Mouse (Mus musculus): ENCODE measurements around the gene Olfr592.
"Not testable (repeated sequence)": the region's sequence is repeated elsewhere in the genome, so short reads cannot be mapped to it uniquely, and the experiment has no call there.

The Olfr592 gene

DNA sequence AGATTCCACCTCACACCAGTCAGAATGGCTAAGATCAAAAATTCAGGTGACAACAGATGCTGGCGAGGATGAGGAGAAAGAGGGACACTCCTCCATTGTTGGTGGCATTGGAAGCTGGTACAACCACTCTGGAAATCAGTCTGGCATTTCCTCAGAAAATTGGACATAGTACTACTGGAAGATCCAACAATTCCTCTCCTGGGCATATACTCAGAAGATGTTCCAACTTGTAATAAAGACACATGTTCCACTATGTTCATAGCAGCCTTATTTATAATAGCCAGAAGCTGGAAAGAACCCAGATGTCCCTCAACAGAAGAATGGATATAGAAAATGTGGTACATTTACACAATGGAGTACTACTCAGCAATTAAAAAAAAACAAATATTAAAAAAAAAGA, at the start of gene Olfr592:
Gene Olfr592, plus strand, starts transcription at position 301 of the 400 bp plus-strand sequence.
- not testable (repeated sequence) for DNase-seq

DNA sequence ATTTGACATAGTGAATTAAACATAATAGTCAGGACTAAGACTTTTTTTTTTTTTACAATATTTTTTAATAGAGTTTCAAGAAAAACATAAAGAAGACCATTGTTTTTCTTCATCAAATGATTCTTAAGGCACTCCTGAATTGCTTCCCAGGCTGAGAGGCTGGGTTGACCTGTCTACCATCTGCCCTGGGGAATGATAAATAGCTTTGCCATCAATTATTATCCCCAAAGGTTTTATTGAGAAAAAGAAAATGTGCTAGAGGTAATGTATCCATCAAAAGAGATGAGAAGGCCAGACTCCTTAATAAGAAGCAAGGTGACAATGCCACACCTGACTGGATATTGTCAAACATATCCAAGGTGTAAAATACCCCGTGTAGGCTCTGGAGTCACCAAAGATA, 44.0 kb upstream of the Olfr592 start, which contains the start of gene Olfr588-ps1:
Gene Olfr588-ps1, plus strand, starts transcription at position 301 of the 400 bp plus-strand sequence.
- no peak for DNase-seq

DNA sequence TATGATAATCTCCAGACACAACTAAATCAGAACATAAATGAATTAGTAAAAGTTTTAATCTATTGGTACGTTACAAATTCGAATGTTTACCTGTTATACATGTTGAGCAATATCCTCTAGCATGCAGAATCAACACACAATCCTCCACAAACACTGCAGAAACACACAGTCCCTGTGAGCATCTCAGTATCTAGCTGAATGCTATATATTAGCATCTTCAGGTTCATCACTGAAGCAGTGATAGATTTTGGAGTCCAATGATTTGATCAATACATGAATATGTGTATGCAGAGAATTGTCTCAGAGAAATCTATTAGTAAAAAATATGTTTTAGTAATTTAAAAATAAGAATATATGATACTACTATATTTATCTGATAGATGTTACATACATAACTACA, 28.3 kb upstream of the Olfr592 start, which contains the start of gene Olfr589:
Gene Olfr589, minus strand, starts transcription at position 101 of the 400 bp plus-strand sequence.
- DNase-seq, result no peak

DNA sequence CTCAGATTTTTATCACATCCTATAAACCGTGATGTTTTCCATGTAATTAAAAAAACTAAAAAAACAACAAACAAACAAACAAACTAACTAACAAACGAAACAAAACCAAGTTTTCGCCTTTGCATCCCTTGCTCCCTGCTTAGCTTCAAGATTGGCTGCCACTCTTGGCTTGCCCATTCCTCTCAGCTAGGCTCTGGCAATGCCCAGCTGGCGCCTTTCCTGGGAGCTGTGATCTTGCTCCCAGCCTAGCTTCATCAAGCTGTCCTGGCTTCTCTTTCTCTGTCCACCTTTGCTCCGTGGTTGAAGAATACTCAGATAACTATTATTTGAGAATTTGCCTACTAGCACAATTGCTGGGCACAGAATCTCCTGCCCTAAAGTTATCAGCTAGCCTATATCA, 14.9 kb upstream of the Olfr592 start:
- DNase-seq, result no peak

DNA sequence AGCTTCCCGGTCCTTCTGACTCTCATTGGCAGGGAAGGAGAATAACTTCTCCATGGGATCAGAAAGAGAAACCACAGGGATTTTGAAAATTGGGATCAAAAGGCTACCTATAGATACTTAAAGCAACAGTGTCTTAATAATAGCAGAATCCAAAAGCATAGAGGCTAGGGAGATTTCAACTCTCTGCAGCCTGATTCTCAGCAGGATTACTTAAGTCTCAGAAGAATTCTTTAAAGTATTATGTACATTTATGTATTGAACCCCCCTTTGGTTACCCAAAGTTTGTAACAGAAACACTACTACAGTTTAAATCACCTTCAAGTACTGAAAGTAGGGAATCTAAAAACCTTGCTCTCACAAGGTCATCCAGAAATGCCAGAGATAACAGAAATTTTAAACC, 6.4 kb upstream of the Olfr592 start, which contains the start of gene Olfr591:
Gene Olfr591, minus strand, starts transcription at position 101 of the 400 bp plus-strand sequence.
- DNase-seq, result no peak

DNA sequence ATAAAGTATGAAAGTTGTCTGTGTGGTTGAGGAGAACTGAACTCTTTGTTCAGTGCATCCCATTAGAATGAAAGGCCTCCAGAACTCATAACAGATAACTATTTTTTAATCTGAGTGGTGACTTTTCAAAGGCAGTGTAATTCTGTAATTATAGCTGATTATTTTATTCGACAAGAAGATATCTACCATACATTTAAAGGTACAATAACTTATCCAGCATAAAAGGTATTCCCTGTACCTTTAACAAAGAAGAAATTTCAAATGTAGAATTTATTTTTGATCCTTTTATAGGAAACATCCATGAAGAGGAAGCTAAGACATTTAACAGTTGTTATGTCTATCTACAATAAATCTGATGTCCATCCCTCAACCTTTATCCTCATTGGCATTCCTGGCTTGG, 27.0 kb downstream of the Olfr592 start, which contains the start of gene Olfr593:
Gene Olfr593, plus strand, starts transcription at position 301 of the 400 bp plus-strand sequence.
- DNase-seq, result no peak

DNA sequence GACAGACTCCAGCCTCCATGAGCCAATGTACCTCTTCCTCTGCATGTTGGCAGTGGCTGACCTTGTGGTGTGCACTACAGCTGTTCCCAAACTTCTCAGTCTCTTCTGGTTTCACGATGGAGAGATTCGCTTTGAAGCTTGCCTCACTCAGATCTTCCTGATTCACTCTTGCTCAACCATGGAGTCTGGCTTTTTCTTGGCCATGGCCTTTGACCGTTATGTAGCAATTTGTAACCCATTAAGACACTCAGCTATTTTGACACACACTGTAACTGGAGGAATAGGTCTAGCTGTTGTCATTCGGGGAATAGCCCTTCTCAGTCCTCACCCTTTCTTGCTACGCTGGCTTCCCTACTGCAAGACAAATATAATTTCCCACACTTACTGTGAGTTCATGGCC, 27.4 kb downstream of the Olfr592 start:
- DNase-seq, result not testable (repeated sequence)

DNA sequence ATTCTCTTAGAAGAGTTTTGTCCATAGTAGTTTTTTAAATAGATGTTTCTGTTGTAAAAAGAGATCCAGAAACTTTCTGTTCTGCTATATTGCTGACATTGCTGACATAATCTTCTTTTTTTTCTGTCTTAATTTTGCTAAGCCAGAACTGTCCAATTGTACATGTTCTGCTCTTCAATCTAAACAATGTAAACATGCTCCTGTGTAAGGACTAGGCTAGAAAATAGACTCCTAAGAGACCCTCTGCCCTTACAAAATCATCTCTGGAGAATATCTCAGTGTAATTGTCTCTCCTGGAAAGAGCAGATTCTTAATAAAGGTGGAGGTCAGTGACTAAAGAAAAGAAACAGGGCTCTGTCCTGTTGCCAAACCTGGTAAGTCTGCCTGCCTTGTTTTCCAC, 32.1 kb downstream of the Olfr592 start, which contains the start of gene Olfr594:
Gene Olfr594, plus strand, starts transcription at position 301 of the 400 bp plus-strand sequence.
- DNase-seq, result no peak

All from right cerebral cortex, postnatal 25 days (tissue).